Mouse (Mus musculus) layer of hippocampus, postnatal 14 days (tissue): Measurements from ENCODE around the gene Rnf43. TPM values are rescaled to one million over a fixed set of nuclear protein-coding genes. Genes with fewer than 3 reads are reported as not detected.

Experiments
- DNase-seq, 2 experiments: peaks; one replicate each; pipeline ENCODE4 v3.0.0; 2021 to 2022; ENCODE audit warnings: low spot score in 2 of 2, mixed read lengths in 1 of 2
- total RNA-seq, 2 experiments: library from RNA; stranded (reverse); gene quantifications; 2 replicates each; pipeline ENCODE4 v1.2.3; 2021

Gene Rnf43
- total RNA-seq, 2 experiments from 2014 or later = 2.5 to 4.1 TPM

GRCm38 (mm10) chr11:87709513-87710261 lies 47.2 kb downstream of the Rnf43 start:
- DNase-seq = no peak

- DNase-seq = no peak
Observed at GRCm38 (mm10) chr11:87710262-87710615, 47.7 kb downstream of the Rnf43 start.

GRCm38 (mm10) chr11:87712188-87712587 lies 49.7 kb downstream of the Rnf43 start:
- DNase-seq = no peak

DNA sequence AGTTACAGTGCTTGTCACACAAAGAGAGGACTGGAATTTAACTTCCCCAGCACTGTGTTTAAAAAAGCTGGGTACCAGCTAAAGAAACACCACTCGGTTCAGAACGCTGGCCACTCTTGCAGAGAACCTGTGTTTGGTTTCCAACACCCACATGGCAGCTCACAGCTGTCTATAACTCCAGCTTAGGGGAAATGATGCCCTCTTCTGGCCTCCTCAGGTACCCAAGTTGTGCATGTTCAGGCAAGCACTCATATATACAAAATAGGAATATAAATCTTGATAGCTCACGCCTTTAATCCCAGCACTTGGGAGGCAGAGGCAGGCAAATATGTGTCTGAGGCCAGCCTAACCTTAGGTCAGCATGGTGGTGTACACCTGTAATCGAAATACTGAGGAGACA lies 53.5 kb downstream of the Rnf43 start:
- no peak for DNase-seq

DNA sequence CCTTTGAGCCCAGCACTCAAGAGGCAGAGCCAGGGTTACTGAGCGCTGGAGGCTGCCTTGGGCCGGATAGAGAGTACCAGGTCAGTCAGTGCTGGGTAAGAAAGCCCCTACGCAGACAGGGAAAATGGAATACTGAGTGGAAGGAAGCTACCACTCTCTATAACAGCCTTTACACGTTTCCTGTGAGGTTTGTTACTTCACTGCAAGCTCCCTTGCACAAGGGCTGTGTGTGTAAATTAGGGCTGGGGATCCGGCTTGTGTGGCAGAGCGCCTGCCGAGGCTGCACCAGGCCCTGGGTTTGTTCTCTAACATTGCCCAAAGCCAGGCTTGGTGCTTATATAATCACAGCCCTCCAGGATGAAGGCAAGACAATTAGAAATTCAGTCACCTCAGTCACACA lies 57.0 kb downstream of the Rnf43 start:
- no peak for DNase-seq

GRCm38 (mm10) chr11:87720324-87720723 lies 57.8 kb downstream of the Rnf43 start:
- no peak for DNase-seq

GRCm38 (mm10) chr11:87720839-87721238 lies 58.3 kb downstream of the Rnf43 start:
- DNase-seq = no peak

DNA sequence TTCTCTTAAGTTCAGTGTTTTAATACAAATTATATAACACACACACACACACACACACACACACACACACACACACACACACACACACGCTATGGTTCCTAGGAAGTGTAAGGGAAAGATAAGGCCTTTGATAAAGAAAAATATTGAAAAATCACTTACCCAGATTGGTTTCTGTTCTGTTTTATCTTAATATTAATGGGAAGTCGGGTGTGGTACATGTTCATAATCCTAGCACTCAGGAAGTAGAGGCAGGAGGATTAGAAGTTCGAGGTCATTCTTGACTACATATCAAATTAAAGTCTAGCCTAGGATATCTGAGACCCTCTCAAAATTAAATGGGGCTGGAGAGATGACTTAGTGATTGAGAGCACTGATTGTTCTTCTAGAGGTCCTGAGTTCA lies 59.6 kb downstream of the Rnf43 start:
- no peak for DNase-seq

- no peak for DNase-seq
Observed at GRCm38 (mm10) chr11:87722891-87723290, 60.4 kb downstream of the Rnf43 start.

GRCm38 (mm10) chr11:87725515-87725914 lies 63.0 kb downstream of the Rnf43 start:
- DNase-seq = no peak

GRCm38 (mm10) chr11:87725964-87726562 lies 63.5 kb downstream of the Rnf43 start:
- no peak for DNase-seq

GRCm38 (mm10) chr11:87727021-87727420 lies 64.5 kb downstream of the Rnf43 start:
- DNase-seq = no peak

GRCm38 (mm10) chr11:87727471-87727870 lies 64.9 kb downstream of the Rnf43 start:
- DNase-seq = no peak

DNA sequence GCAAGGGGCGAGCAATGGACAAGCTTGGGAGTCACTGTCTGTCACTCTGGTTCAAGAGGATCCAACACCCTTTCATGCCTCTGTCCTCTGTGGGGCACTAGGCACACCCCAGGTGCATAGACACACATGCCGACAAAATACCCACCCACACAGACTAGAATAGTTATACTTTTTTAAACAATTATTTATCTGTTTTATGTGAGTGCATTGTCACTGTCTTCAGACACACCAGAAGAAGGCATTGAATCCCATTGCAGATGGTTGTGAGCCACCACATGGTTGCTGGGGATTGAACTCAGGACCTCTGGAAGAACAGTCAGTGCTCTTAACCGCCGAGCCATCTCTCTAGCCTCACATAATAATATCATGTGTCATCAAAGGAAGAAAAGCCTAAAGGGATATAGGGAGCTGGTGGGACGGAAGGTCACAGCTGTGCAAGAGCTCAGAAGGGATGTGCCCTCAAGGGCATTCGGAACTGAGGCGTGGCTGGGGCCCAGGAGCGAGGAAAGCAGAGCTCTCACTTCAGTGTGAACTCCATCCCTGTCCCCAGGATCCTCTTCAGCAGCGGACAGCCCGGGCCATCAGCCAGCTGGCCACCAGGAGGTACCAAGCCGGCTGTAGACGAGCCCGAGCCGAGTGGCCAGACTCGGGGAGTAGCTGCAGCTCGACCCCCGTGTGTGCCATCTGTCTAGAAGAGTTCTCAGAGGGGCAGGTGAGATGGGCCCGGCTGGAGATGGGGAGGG lies 66.5 kb downstream of the Rnf43 start:
- DNase-seq = no peak

GRCm38 (mm10) chr11:87729593-87730185 lies 67.2 kb downstream of the Rnf43 start:
- no peak for DNase-seq

DNA sequence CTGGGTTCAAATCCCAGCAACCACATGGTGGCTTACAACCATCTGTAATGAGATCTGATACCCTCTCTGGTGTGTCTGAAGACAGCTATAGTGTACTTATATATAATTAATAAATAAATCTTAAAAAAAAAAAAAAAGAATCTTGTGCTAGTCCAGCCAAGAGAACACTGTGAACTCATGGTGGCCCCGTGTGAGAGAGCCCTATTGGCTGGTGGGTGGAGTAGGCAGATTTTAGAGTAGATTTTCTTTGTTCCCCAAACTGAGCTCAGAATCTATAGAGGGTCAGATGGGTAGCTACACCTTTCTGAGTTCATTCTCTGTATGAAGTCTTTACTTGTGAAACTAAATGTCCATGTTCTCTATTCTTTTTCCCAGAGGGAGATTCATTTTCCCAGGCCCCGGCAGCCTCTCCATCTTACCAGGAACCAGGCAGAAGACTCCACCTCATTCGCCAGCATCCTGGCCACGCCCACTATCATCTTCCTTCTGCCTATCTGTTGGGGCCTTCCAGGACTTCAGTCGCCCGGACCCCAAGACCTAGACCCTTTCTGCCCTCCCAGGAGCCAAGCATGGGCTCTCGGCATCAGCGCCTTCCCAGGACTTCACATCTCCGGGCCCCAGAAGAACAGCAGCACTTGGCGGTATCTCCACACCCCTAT lies 68.3 kb downstream of the Rnf43 start:
- no peak for DNase-seq

GRCm38 (mm10) chr11:87734346-87734745 lies 71.8 kb downstream of the Rnf43 start:
- no peak for DNase-seq

DNA sequence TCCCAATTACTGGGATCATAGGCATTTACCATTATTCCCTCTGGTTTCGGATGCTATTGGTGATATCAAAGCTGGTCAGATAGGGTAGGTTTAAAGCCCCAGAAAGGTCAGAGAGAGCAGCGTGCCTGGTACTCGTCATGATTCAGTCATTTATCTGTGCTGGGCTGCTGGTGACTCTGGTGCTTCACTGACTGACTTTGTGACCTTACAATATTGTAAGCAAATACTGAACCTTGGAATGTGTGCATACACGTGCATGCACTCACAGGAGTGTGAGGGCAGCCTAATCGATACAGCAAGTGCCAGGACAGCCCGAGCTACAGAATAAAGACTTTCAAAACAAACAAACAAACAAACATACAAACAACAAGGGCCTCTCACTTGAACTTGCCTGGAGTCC lies 73.2 kb downstream of the Rnf43 start:
- DNase-seq = no peak

- peak in 1 of 2 experiments; percentile 39 for DNase-seq
Observed at GRCm38 (mm10) chr11:87736647-87737134, 74.2 kb downstream of the Rnf43 start.

GRCm38 (mm10) chr11:87737175-87737740 lies 74.7 kb downstream of the Rnf43 start, which contains the start of gene Supt4a:
Gene Supt4a, plus strand, starts transcription at chr11:87737552.
- DNase-seq = peak; percentile 90 to 94

- no peak for DNase-seq
Observed at GRCm38 (mm10) chr11:87743691-87744090, 81.2 kb downstream of the Rnf43 start.
